Mouse (Mus musculus) brain, embryonic 14.5 days (tissue): ENCODE results near the gene Scn2b.

Experiments used
- CTCF ChIP-seq: fragments of 200-500 bp; IDR thresholded peaks from 2 replicates; pipeline ENCODE4 v1.5.1; 2012; ENCODE audit warnings: inconsistent platforms, mild to moderate bottlenecking, moderate library complexity, borderline replicate concordance; ENCODE audit not compliant: insufficient read depth, insufficient read length; ENCODE audit errors: extremely low read depth
- POLR2A ChIP-seq: fragments of 200-500 bp; IDR thresholded peaks from 2 replicates; pipeline ENCODE4 v1.6.1; 2012; ENCODE audit warnings: mild to moderate bottlenecking, inconsistent platforms, borderline replicate concordance; ENCODE audit not compliant: poor library complexity, insufficient read depth, insufficient read length, severe bottlenecking; ENCODE audit errors: extremely low read depth

- TF ChIP-seq CTCF (no peak), POLR2A (no peak)
Observed at GRCm38 (mm10) chr9:45139082-45139481, 21.5 kb downstream of the Scn2b start.
